Mouse (Mus musculus) CH12.LX (cell line): ENCODE measurements at regions not wholly inside any gene's neighbourhood (a gene's known extent, or its start where the extent isn't known, plus 50 kb on each side); places are given as distances from the start of the nearest gene placed in this dataset.

Experiments used
- DNase-seq: peaks from one replicate; pipeline ENCODE4 v3.0.0-alpha.2; 2013; ENCODE audit errors: extremely low read depth
- H3K27ac ChIP-seq: 2 replicates; pipeline ENCODE4 v1.5.1; 2012; ENCODE audit warnings: low read depth, mild to moderate bottlenecking, control low read depth, moderate library complexity; ENCODE audit not compliant: insufficient read depth
- H3K27me3 ChIP-seq: replicated peaks from 2 replicates; pipeline ENCODE3; 2012; ENCODE audit warnings: inconsistent platforms
- H3K36me3 ChIP-seq, 2 experiments: replicated peaks in 1 of 2; 2 replicates each; pipeline versions ENCODE3 to v1.6.1; 2012; ENCODE audit warnings: inconsistent platforms in 1 of 2, low read length in 1 of 2, mild to moderate bottlenecking in 1 of 2, mixed read lengths in 1 of 2, moderate library complexity in 1 of 2; ENCODE audit not compliant: control insufficient read depth in 1 of 2, insufficient read depth in 1 of 2
- H3K4me1 ChIP-seq, 2 experiments: 2 replicates each; pipeline ENCODE4 v1.6.1; 2012; ENCODE audit warnings: inconsistent platforms in 1 of 2, moderate library complexity in 1 of 2; ENCODE audit not compliant: insufficient read depth in 2 of 2, control insufficient read depth in 1 of 2
- H3K4me2 ChIP-seq: 2 replicates; pipeline ENCODE4 v1.6.1; 2012; ENCODE audit warnings: low read depth, mild to moderate bottlenecking, control low read depth; ENCODE audit not compliant: poor library complexity, insufficient read depth, severe bottlenecking
- H3K4me3 ChIP-seq, 3 experiments: fragments of 150-350 bp in 1 of 3; sonication (generic) in 1 of 3; replicated peaks in 1 of 3; 2 replicates each; pipeline versions ENCODE3 to v1.5.1; 2011 to 2012; ENCODE audit warnings: low read depth in 2 of 3, low read length in 2 of 3, mild to moderate bottlenecking in 2 of 3, moderate library complexity in 2 of 3, control low read depth in 1 of 3, improper control_type of control experiment in 1 of 3, inconsistent platforms in 1 of 3, mixed read lengths in 1 of 3; ENCODE audit not compliant: poor library complexity in 1 of 3
- H3K79me2 ChIP-seq: replicated peaks from 2 replicates; pipeline ENCODE4 v1.6.1; 2012; ENCODE audit warnings: mild to moderate bottlenecking, moderate library complexity; ENCODE audit not compliant: control insufficient read depth, poor library complexity, insufficient read depth, severe bottlenecking; ENCODE audit errors: extremely low read depth
- H3K9ac ChIP-seq: 2 replicates; pipeline ENCODE4 v1.6.1; 2012; ENCODE audit warnings: low read depth, mild to moderate bottlenecking, control low read depth, moderate library complexity; ENCODE audit not compliant: insufficient read depth
- H3K9me3 ChIP-seq: replicated peaks from 2 replicates; pipeline ENCODE3; 2012; ENCODE audit warnings: low read length, inconsistent platforms, mixed read lengths
- E2F4 ChIP-seq: IDR thresholded peaks from 2 replicates; pipeline ENCODE4 v1.6.1; 2011; ENCODE audit warnings: low read depth, low read length, improper control_type of control experiment; ENCODE audit not compliant: insufficient replicate concordance
- ELF1 ChIP-seq: IDR thresholded peaks from 2 replicates; pipeline ENCODE4 v1.6.1; 2014; ENCODE audit warnings: low read depth, mild to moderate bottlenecking, inconsistent platforms, low read length, improper control_type of control experiment
- EP300 ChIP-seq: IDR thresholded peaks from 2 replicates; pipeline ENCODE4 v1.6.1; 2011; ENCODE audit warnings: low read length, improper control_type of control experiment
- HCFC1 ChIP-seq: IDR thresholded peaks from 2 replicates; pipeline ENCODE4 v1.6.1; 2012; ENCODE audit warnings: low read depth, mild to moderate bottlenecking, inconsistent platforms, low read length, improper control_type of control experiment
- JUND ChIP-seq: conservative IDR thresholded peaks from 2 replicates; pipeline ENCODE4 v1.6.1; 2011; ENCODE audit warnings: low read depth, low read length, improper control_type of control experiment
- KAT2A ChIP-seq: IDR thresholded peaks from 2 replicates; pipeline ENCODE4 v1.6.1; 2012; ENCODE audit warnings: low read length, improper control_type of control experiment, inconsistent platforms; ENCODE audit not compliant: insufficient replicate concordance
- MAFK ChIP-seq: IDR thresholded peaks from 2 replicates; pipeline ENCODE4 v1.6.1; 2011; ENCODE audit warnings: low read length, improper control_type of control experiment; ENCODE audit not compliant: insufficient replicate concordance
- MAZ ChIP-seq: IDR thresholded peaks from 2 replicates; pipeline ENCODE4 v1.6.1; 2012; ENCODE audit warnings: low read depth, mild to moderate bottlenecking, inconsistent platforms, low read length, improper control_type of control experiment, moderate library complexity
- MXI1 ChIP-seq: IDR thresholded peaks from 2 replicates; pipeline ENCODE4 v1.6.1; 2011; ENCODE audit warnings: mild to moderate bottlenecking, low read depth, low read length, improper control_type of control experiment
- MYC ChIP-seq: IDR thresholded peaks from 2 replicates; pipeline ENCODE4 v1.6.1; 2011; ENCODE audit warnings: low read depth, mild to moderate bottlenecking, improper control_type of control experiment, low read length
- NELFE ChIP-seq: IDR thresholded peaks from 2 replicates; pipeline ENCODE4 v1.6.1; 2011; ENCODE audit warnings: low read depth, low read length, improper control_type of control experiment
- POLR2A ChIP-seq: IDR thresholded peaks from 2 replicates; pipeline ENCODE4 v1.6.1; 2011; ENCODE audit warnings: low read depth, mild to moderate bottlenecking, improper control_type of control experiment, low read length
- POLR2AphosphoS2 ChIP-seq: IDR thresholded peaks from 2 replicates; pipeline ENCODE4 v1.6.1; 2011; ENCODE audit warnings: low read depth, low read length, improper control_type of control experiment
- TCF12 ChIP-seq: IDR thresholded peaks from 2 replicates; pipeline ENCODE4 v1.6.1; 2014; ENCODE audit warnings: low read depth, mild to moderate bottlenecking, inconsistent platforms, low read length, improper control_type of control experiment
- USF1 ChIP-seq: IDR thresholded peaks from 2 replicates; pipeline ENCODE4 v1.6.1; 2014; ENCODE audit warnings: low read depth, mild to moderate bottlenecking, inconsistent platforms, low read length, improper control_type of control experiment
- ZC3H11A ChIP-seq: IDR thresholded peaks from 2 replicates; pipeline ENCODE4 v1.6.1; 2012; ENCODE audit warnings: low read depth, mild to moderate bottlenecking, inconsistent platforms, low read length, improper control_type of control experiment
- ZKSCAN1 ChIP-seq: IDR thresholded peaks from 2 replicates; pipeline ENCODE4 v1.6.1; 2012; ENCODE audit warnings: low read depth, inconsistent platforms, low read length, improper control_type of control experiment, borderline replicate concordance
- ZNF384 ChIP-seq: IDR thresholded peaks from 2 replicates; pipeline ENCODE4 v1.6.1; 2012; ENCODE audit warnings: low read depth, low read length, improper control_type of control experiment, inconsistent platforms
- dilution Hi-C: fragments of 300-500 bp; cut with MboI; formaldehyde crosslinking; loops from 2 replicates; pipeline ENCODE4 v1.14.3; 2020; ENCODE audit warnings: low sequenced_read_pairs; ENCODE audit not compliant: extremely low pct_unique_long_range_greater_than_20kb, extremely low pct_ligation_motif_present
- in situ Hi-C: fragments of 300-500 bp; cut with MboI; formaldehyde crosslinking; loops from 3 replicates; pipeline ENCODE4 v1.14.3; 2019; ENCODE audit warnings: low sequenced_read_pairs, low pct_ligation_motif_present, low pct_unique_long_range_greater_than_20kb, mixed read lengths

DNA sequence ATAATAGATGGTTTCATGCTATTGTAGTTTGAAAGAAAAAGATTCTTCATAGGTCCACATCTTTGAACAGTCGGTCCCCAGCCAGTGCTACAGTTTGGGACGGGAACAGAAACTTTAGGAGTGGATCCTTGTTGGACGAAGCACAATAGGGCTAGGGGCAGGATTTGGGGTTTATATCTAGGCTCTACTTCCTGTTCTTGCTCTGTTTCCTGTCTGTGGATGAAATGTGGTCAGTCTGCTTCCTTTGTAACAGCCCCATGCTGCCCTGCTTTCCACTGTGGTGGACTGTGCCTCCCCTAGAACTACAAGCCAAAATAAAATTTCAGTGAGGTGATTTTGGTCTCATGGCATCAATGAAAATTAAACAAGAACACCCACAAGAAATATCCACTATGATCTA is 510.2 kb downstream of the Lmo4 start:
- H3K36me3 ChIP-seq, result no peaks in the 10 kb centered on the region
- H3K79me2 ChIP-seq, result no peaks in the 10 kb centered on the region; the same call in 1 of the 2 replicates
- in situ Hi-C loops (no loop called here), dilution Hi-C loops (no loop called here)
- no peaks in the 10 kb centered on the region for H3K27me3 ChIP-seq
- no peak overlapping the region for H3K27ac ChIP-seq
- TF ChIP-seq MAFK, result no peak
- no peak for TF ChIP-seq MXI1
- TF ChIP-seq ELF1, result no peak
- TF ChIP-seq ZKSCAN1, result no peak
- TF ChIP-seq JUND, result no peak
- TF ChIP-seq KAT2A, result no peak
- TF ChIP-seq POLR2A, result no peak
- TF ChIP-seq ZNF384, result no peak
- no peak for TF ChIP-seq MAZ
- TF ChIP-seq NELFE, result no peak
- TF ChIP-seq HCFC1, result no peak
- TF ChIP-seq ZC3H11A, result no peak
- TF ChIP-seq USF1, result no peak
- TF ChIP-seq TCF12, result no peak
- H3K4me2 ChIP-seq, result no peak overlapping the region
- no peak overlapping the region for H3K4me3 ChIP-seq
- H3K9me3 ChIP-seq, result no peaks in the 10 kb centered on the region
- H3K9ac ChIP-seq, result no peak overlapping the region
- no peak for DNase-seq
- peaks cover 0 to 4% of the 10 kb centered on the region in 2 experiments; a peak in 2 of 4 replicates for H3K4me1 ChIP-seq

DNA sequence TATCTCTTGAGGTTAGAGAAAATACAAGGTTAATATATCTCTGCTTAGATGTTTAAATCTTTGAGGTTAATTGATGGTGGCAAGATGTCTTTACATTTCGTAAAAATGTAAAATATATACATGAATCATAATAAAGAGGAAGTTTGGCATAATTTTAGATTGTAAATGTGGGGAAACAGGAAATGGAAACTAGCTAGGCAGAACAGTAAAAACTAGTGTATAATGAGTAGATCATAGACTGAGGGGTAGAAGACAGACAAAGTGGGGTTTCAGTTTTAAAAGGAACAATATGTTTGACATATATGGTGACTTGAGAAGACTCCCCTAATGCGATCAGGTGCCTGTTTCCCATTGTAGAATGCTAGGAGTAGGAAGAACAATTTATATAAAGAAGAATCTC is 519.3 kb downstream of the Lmo4 start:
- H3K4me2 ChIP-seq, result no peak overlapping the region
- no peaks in the 10 kb centered on the region for H3K36me3 ChIP-seq
- in situ Hi-C loops (no loop called here), dilution Hi-C loops (no loop called here)
- H3K27ac ChIP-seq, result no peak overlapping the region
- peak; percentile 7 for DNase-seq
- TF ChIP-seq EP300 (0 out of 2 replicates have a peak, but pooled peaks have one; percentile 45), USF1 (no peak), MAFK (no peak), MYC (no peak), E2F4 (no peak), POLR2AphosphoS2 (no peak)
- H3K27me3 ChIP-seq, result no peaks in the 10 kb centered on the region
- no peak overlapping the region for H3K4me3 ChIP-seq
- H3K4me1 ChIP-seq, result peaks cover 0 to 13% of the 10 kb centered on the region in 2 experiments; a peak in 2 of 4 replicates
- no peaks in the 10 kb centered on the region for H3K79me2 ChIP-seq
- no peaks in the 10 kb centered on the region for H3K9me3 ChIP-seq
- H3K9ac ChIP-seq, result no peak overlapping the region
